Mouse (Mus musculus): ENCODE results near the gene Kctd7.
A peak's percentile ranks its signal among the peaks of the same experiment; 100 is the strongest.

Kctd7 gene

DNA sequence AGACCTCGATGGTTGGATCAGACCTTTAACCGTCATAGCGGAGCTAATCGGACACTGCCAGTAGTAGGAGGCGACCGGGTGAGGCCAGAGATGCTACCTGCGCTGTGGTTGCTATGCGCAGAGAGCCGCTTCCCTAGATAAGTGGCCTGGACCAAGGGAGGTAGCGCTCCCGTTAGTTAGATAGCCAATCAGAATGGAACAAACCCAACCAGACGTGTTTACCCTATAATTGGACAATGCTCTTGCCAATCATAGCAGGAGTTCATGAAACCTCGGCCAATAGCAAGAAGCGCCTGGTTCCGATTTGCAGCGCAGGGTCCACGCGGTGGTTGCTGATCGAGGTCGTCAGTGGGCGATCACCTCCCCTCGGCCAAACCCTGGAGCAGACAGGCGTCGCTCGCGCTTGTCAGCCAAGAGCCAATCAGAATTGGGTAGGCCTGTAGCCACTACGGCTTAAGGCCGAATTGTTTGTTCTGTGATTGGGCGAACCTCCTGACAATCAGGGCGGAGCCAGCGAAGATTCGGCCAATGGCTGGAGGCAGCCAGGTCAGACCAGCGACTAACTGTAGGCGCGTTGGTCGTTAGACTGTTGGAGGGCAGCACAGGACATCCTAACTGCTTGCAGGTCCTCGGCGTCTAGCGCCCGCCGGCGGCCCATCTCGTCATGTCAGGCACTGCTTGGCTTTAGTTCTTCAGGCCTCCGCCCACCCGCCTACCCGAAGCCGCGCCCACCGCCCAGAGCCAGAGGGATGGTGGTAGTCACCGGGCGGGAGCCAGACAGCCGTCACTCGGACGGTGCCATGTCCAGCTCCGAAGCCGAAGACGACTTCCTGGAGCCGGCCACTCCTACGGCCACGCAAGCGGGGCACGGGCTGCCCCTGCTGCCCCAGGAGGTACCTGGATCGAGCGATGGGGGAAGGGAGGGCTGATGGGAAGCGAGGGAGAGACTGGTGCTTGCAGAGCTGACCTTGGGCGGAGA lies at the start of gene Kctd7:
TSS of gene Kctd7 (plus strand) at position 528 of the 979 bp plus-strand sequence.
- DNase-seq (ENCODE audit: low read depth, low spot score) = peak; percentile 98

DNA sequence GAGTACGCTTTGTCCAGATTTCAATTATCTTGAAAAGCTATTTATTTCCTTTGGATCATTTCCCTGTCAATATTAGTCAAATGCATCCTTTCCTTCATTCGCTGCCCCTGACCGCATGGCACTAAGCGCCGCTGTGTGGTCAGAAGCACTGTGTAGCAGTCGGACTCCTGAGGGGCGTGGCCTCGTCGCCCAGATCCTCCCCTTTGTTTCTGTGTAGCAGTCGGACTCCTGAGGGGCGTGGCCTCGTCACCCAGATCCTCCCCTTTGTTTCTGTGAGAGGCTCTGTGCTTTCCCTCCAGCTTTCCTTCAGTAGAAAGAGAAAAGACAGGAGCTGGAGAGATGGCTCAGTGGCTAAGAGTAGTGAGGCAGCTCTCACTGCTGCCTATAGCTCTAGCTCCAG lies 47.9 kb upstream of the Kctd7 start:
- DNase-seq (ENCODE audit: low read depth, low spot score) = no peak

- no peak for DNase-seq (ENCODE audit: low read depth, low spot score)
Measured at GRCm38 (mm10) chr5:130097837-130098236, 46.8 kb upstream of the Kctd7 start.

DNA sequence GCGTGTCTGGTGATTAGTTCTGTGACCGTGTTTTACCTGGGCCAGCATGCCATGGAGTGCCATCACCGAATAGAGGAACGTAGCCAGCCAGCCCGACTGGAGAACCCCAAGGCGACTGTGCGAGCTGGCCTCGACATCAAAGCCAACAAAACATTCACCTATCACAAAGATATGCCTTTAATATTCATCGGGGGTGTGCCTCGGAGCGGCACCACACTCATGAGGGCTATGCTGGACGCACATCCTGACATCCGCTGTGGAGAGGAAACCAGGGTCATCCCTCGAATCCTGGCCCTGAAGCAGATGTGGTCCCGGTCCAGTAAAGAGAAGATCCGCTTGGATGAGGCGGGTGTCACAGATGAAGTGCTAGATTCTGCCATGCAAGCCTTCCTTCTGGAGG lies 42.9 kb upstream of the Kctd7 start:
- DNase-seq (ENCODE audit: low read depth, low spot score) = no peak

- no peak for DNase-seq (ENCODE audit: low read depth, low spot score)
Measured at GRCm38 (mm10) chr5:130109348-130109747, 35.3 kb upstream of the Kctd7 start.

DNA sequence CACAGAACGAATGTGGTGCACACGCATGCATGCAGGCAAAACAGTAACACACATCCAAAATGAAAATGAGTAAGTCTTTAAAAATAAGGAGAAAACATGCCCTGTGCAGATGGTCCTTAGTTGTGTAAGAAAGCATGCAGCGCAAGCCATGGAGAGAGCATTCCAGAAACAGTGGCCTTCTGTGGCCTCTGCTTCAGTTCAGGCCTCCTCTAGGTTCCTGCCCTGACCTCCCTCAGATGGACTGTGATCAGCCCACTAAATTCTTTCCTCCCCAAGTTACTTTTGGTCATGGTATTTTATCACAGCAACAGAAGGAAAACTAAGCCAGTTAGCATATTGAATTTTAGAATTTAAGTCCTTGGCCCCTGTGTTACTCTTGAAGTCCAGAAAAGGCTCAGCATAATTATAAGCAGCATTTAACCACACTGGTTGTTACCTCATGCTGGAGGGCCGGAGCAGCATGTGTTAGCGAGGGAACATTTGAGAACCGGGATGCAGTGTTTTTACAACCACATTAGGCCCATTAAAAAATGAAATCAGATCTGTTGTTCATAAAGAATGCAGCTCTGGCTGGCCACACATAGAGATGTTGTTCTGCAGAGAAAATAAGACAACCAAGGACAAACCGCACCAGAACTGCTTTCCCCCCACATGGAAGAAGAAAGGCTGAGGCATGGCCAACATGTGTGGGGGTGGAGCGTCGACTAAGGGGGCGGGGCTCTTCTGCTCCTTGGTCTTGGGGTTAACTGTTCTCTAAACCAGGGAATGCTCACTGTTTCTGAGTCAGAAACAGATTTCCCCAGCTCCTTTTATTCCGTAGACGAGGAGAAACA lies 33.8 kb upstream of the Kctd7 start:
- DNase-seq (ENCODE audit: low read depth, low spot score) = no peak

GRCm38 (mm10) chr5:130112653-130113052 lies 32.0 kb upstream of the Kctd7 start:
- DNase-seq (ENCODE audit: low read depth, low spot score) = no peak

DNA sequence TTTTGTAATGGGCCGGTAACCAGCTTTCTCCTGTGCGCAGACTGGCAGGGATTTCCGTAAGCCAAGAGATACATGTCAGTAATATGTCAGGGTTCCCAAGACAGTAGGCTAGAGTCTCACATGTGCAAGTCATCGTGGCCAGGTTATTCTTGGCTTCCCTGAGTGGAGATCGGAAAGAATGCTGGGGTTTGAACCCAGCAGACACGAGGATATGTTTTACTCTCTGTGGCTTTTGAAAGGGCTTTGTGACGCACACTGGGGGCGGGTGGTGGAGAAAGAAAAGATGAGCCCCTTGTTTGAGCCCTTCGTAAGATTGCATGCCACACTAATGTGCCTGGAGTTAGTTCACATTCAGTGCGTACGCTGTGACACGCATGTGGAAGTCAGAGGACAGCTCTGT lies 28.5 kb upstream of the Kctd7 start:
- DNase-seq (ENCODE audit: low read depth, low spot score) = no peak

GRCm38 (mm10) chr5:130116857-130117256 lies 27.8 kb upstream of the Kctd7 start:
- DNase-seq (ENCODE audit: low read depth, low spot score) = no peak

GRCm38 (mm10) chr5:130117932-130118331 lies 26.7 kb upstream of the Kctd7 start:
- no peak for DNase-seq (ENCODE audit: low read depth, low spot score)

GRCm38 (mm10) chr5:130119236-130119635 lies 25.4 kb upstream of the Kctd7 start:
- no peak for DNase-seq (ENCODE audit: low read depth, low spot score)

- no peak for DNase-seq (ENCODE audit: low read depth, low spot score)
Measured at GRCm38 (mm10) chr5:130120070-130120736, 24.5 kb upstream of the Kctd7 start.

GRCm38 (mm10) chr5:130120904-130121303 lies 23.8 kb upstream of the Kctd7 start:
- peak; percentile 75 for DNase-seq (ENCODE audit: low read depth, low spot score)

DNA sequence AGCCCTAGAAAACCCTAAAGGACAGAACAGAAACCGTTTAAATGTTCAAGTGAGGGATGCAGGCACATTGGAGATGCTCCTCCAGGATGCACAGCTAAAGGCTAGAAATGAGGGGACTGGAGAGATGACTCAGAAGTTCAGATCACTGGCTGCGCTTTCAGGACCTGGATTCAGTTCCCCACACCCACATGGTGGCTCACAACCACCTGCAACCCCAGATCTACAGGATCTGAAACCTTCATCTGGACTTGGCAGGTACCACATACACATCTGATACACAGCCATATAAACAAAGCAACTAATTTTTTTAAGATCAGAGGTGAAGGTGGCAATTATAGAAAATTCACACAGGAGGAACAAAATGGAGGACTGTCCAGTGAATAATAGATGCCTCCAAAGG lies 22.3 kb upstream of the Kctd7 start:
- DNase-seq (ENCODE audit: low read depth, low spot score) = no peak

- no peak for DNase-seq (ENCODE audit: low read depth, low spot score)
Measured at GRCm38 (mm10) chr5:130124271-130124670, 20.4 kb upstream of the Kctd7 start.

DNA sequence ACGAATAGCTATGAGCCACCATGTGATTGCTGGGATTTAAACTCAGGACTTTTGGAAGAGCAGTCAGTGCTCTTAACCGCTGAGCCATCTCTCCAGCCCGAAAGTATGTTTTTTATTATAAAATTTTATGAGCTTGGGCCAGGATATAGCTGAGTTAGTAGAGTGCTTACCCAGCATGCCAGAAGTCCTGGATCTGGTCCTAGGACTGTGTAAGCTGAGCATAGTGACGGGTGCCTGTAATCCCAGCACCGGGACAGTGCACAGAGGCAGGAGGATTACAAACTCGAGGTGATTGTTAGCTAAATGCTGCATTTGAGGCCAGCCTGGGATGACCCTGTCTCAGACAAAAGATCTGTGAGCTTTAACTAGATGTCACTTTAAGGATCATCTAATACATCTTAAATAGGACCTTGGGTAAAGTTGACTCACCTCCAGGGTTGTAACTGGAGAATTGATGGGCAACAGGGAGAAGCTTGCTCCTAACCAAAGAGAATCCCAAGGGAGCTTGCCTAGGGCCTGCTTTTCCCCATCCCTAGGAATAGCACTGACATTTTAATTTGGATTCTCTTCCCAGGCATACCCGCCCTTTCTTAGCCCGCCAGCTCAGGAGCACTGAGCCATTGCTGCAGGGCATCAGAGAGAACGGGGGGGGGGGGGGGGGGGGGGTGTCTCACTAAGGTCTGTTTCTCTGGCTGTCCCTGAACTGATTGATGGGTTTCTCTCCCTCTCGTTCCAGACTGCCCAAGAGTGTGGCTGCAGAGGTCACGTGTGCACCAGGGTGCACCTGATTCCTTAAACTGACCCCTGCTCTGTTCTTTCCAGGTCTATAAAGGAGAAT lies 15.8 kb upstream of the Kctd7 start:
- DNase-seq (ENCODE audit: low read depth, low spot score) = peak; percentile 40

DNA sequence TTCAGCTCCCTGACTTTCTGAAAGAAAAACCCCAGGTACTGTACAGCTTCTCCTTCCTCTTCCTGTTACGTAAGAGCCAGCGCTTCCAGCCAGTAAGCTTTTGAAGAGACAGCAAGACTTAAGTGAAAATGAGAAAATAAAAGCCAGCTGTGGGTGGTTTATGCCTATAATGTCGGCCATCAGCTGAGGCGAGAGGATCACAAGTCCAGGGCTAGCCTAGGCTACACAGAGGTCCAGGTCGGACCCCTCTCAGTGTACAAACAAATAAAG lies 15.2 kb upstream of the Kctd7 start:
- DNase-seq (ENCODE audit: low read depth, low spot score) = no peak

DNA sequence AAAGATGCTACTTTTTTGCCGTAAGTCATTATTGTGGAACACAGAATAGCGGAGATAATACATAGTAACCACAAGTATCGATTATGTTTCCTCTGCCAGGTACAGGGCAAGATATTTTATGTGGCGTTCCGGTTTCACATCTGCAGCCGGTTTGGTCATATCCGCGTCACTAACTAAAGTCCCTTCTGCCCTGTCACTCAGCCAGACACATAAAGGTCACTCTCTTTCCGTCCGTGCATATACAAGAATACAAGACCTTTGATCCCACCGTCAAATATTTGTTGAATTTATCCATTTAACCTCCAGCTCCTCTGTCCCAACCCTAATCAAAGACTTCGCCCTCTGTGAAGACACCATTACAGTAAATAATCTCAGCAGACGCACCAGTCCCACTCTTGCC lies 8.1 kb upstream of the Kctd7 start:
- DNase-seq (ENCODE audit: low read depth, low spot score) = no peak

DNA sequence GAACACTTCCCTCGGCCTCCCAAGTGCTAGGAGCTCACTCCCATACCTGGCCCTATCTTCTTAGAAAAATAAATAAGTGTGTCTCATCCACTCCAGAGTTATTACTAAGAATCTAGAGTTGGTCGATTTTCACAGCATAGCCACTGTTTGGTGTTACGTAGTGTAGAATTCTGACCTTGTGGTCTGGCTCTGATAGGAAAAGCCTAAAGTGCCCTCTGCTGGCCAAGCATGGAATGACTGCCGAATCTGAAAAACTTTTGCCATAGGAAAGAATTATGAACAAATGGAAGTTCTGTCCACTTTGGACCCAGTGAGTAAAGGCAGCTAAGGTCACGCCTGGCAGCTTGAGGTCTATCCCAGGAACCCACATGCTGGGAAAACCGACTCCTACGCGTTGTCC lies 5.3 kb upstream of the Kctd7 start:
- peak; percentile 71 for DNase-seq (ENCODE audit: low read depth, low spot score)

- DNase-seq (ENCODE audit: low read depth, low spot score) = no peak
Measured at GRCm38 (mm10) chr5:130141138-130141537, 3.5 kb upstream of the Kctd7 start.

DNA sequence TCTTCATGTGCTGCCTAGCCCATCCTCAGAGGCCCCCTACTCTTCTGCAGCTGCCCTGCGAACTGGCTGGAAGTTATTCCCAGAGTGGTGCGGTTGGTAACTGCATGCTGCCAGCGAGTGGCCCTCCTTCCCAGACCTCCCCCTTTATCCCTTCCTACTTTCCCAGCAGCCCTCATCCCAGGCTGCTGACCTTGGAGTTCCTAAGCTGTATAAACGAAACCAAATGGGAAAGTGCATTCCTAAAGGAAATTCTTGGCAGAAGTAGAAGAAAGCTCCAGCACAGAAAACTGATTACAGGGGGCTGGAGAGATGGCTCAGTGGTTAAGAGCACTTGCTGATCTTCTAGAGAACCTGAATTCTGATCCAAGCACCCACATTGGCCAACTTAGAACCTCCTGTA lies 2.6 kb upstream of the Kctd7 start:
- no peak for DNase-seq (ENCODE audit: low read depth, low spot score)
